Mouse (Mus musculus): ENCODE results near the gene Repin1. TPM values are rescaled to one million over a fixed set of nuclear protein-coding genes. Genes with fewer than 3 reads are reported as not detected.

Gene Repin1
- 5.9 and 6.6 TPM in 2 replicates for polyA plus RNA-seq (2012; rRNA removed)

GRCm38 (mm10) chr6:48593158-48594042 lies at the start of gene Repin1, which contains the start of gene Gm44965:
Gene Repin1, plus strand, starts transcription at chr6:48593883.
Gene Gm44965, plus strand, starts transcription at chr6:48593941.

GRCm38 (mm10) chr6:48554280-48555103 lies 39.2 kb upstream of the Repin1 start, which contains the start of gene Lrrc61:
Gene Lrrc61, plus strand, starts transcription at chr6:48554796.

GRCm38 (mm10) chr6:48572572-48573061 lies 21.1 kb upstream of the Repin1 start, which contains the start of gene Rarres2:
Gene Rarres2, minus strand, starts transcription at chr6:48572789.

GRCm38 (mm10) chr6:48589194-48589750 lies 4.4 kb upstream of the Repin1 start, which contains the start of gene Gm45021:
Gene Gm45021, plus strand, starts transcription at chr6:48589610.

GRCm38 (mm10) chr6:48601271-48602079 lies 7.8 kb downstream of the Repin1 start, which contains the start of gene Zfp775:
Gene Zfp775, plus strand, starts transcription at chr6:48602063.

GRCm38 (mm10) chr6:48626464-48626863 lies 32.8 kb downstream of the Repin1 start, which contains the start of gene AI854703:
Gene AI854703, plus strand, starts transcription at chr6:48626764.

GRCm38 (mm10) chr6:48646995-48647394 lies 53.3 kb downstream of the Repin1 start, which contains the start of gene Gimap8:
Gene Gimap8, plus strand, starts transcription at chr6:48647234.

Other genes with a start within 250 kb of the Repin1 start
- 1.8 and 1.9 TPM in 2 replicates for gene Krba1, start 198.3 kb upstream of the Repin1 start, polyA plus RNA-seq (2012; rRNA removed)
- 1.9 and 2.2 TPM in 2 replicates for gene Zfp467, start 148.1 kb upstream of the Repin1 start, polyA plus RNA-seq (2012; rRNA removed)
- gene Sspo, start 145.7 kb upstream of the Repin1 start, polyA plus RNA-seq (2012; rRNA removed) = 0.07 TPM in 2 replicates
- 0.75 and 0.96 TPM in 2 replicates for gene Atp6v0e2, start 56.3 kb upstream of the Repin1 start, polyA plus RNA-seq (2012; rRNA removed)
- 2.5 and 2.8 TPM in 2 replicates for gene Lrrc61, start 39.1 kb upstream of the Repin1 start, polyA plus RNA-seq (2012; rRNA removed)
- 12.1 and 13.8 TPM in 2 replicates for gene Rarres2, start 21.1 kb upstream of the Repin1 start, polyA plus RNA-seq (2012; rRNA removed)
- 0.41 TPM in 1 of 2 replicates, not detected in the other for gene Gm45021, start 4.3 kb upstream of the Repin1 start, polyA plus RNA-seq (2012; rRNA removed)
- not detected in 2 replicates for gene Gm44965, start 58 bp downstream of the Repin1 start, polyA plus RNA-seq (2012; rRNA removed)
- 0.93 and 1.00 TPM in 2 replicates for gene Zfp775, start 8.2 kb downstream of the Repin1 start, polyA plus RNA-seq (2012; rRNA removed)
- gene AI854703, start 32.9 kb downstream of the Repin1 start, polyA plus RNA-seq (2012; rRNA removed) = 0.24 and 0.33 TPM in 2 replicates
- gene Gimap8, start 53.4 kb downstream of the Repin1 start, polyA plus RNA-seq (2012; rRNA removed) = 1.4 and 1.7 TPM in 2 replicates
- 8.1 and 8.4 TPM in 2 replicates for gene Gimap9, start 82.2 kb downstream of the Repin1 start, polyA plus RNA-seq (2012; rRNA removed)
- 5.8 and 6.2 TPM in 2 replicates for gene Gimap4, start 90.7 kb downstream of the Repin1 start, polyA plus RNA-seq (2012; rRNA removed)
- 4.6 and 5.2 TPM in 2 replicates for gene Gimap6, start 114.3 kb downstream of the Repin1 start, polyA plus RNA-seq (2012; rRNA removed)
- gene Gm28053, start 124.7 kb downstream of the Repin1 start, polyA plus RNA-seq (2012; rRNA removed) = 0.37 and 1.2 TPM in 2 replicates
- gene Gimap7, start 124.7 kb downstream of the Repin1 start, polyA plus RNA-seq (2012; rRNA removed) = 0.06 TPM in 1 of 2 replicates, not detected in the other
- gene Gimap1, start 145.2 kb downstream of the Repin1 start, polyA plus RNA-seq (2012; rRNA removed) = 1.4 and 1.7 TPM in 2 replicates
- gene Gimap5, start 152.3 kb downstream of the Repin1 start, polyA plus RNA-seq (2012; rRNA removed) = 1.7 TPM in 2 replicates
- gene Gimap3, start 177.0 kb downstream of the Repin1 start, polyA plus RNA-seq (2012; rRNA removed) = 0.05 TPM in 2 replicates
- 26.8 and 36.0 TPM in 2 replicates for gene Tmem176a, start 247.0 kb downstream of the Repin1 start, polyA plus RNA-seq (2012; rRNA removed)
- gene Tmem176b, start 247.6 kb downstream of the Repin1 start, polyA plus RNA-seq (2012; rRNA removed) = 97.3 and 116 TPM in 2 replicates